Mouse (Mus musculus): Measurements from ENCODE around the gene Emc8. TPM values are rescaled to one million over a fixed set of nuclear protein-coding genes. Genes with fewer than 3 reads are reported as not detected.
A peak's percentile ranks its signal among the peaks of the same experiment; 100 is the strongest.

Emc8 gene
- total RNA-seq (2021) = 100 to 1,000 TPM; 113 to 117 TPM
- long read RNA-seq, experiment 1, full-length matches to known transcripts = 131 of 146 reads
- long read RNA-seq, experiment 1, partial matches to known transcripts = 0 of 146 reads
- long read RNA-seq, experiment 1, other reads (novel, unspliced or antisense) = 15 of 146 reads
- long read RNA-seq, experiment 2, full-length matches to known transcripts = 61 of 74 reads
- long read RNA-seq, experiment 2, partial matches to known transcripts = 0 of 74 reads
- long read RNA-seq, experiment 2, other reads (novel, unspliced or antisense) = 13 of 74 reads

DNA sequence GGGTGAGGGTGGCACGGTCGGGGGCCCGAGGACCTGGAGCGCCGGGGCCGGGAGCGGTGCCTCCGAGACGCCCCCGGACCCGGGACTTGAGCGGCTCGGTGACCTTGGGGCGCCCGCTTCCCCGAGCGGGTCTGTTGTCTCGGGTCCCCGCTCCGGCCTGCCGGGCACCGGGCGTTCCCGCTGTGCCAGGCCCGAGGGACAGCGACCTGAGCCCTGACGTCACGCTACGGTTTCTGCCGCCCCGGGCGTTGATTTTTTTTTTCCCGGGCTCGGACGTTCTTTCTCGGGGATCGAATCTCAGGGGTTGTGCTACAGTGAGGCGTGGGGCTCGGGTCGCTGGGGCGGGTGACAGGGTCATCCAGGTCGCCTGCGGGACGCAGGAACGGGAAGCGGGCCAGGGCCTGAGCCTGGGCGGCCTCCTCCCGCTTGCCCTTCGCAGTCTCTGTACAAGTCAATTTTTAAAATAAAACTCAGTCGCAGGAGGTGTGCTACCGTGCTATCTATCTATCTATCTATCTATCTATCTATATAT, at the start of gene Emc8:
TSS of gene Emc8 (minus strand) at position 200 of the 532 bp plus-strand sequence.
- no peak for DNase-seq

GRCm38 (mm10) chr8:120715996-120716680, 47.8 kb upstream of the Emc8 start:
- no peak for DNase-seq

- DNase-seq = no peak
These were observed 46.8 kb upstream of the Emc8 start for GRCm38 (mm10) chr8:120715200-120715599.

GRCm38 (mm10) chr8:120709176-120709575, 40.8 kb upstream of the Emc8 start:
- no peak for DNase-seq

GRCm38 (mm10) chr8:120706193-120706592, 37.8 kb upstream of the Emc8 start:
- no peak for DNase-seq

DNA sequence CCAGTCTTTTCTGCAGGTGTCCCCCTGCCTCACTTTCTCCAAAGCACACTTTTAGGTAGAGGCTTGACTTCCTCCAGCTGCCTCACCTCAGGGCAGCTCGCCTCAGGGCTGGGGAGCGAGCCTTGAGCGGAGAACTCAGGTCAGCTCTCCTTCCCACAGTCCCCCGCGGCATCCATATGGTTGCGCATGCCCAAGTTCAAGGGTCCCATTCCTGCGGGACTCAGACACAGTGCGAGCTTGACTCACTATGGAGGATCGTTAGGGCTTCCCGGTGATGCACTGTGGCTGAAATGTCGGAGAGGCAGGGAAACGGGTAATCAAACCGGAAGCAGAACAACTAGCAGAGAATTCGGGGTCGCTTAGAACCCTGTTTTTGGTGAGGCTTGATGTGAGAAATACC, 36.8 kb upstream of the Emc8 start:
- DNase-seq = no peak

GRCm38 (mm10) chr8:120704203-120704602, 35.8 kb upstream of the Emc8 start:
- no peak for DNase-seq

DNA sequence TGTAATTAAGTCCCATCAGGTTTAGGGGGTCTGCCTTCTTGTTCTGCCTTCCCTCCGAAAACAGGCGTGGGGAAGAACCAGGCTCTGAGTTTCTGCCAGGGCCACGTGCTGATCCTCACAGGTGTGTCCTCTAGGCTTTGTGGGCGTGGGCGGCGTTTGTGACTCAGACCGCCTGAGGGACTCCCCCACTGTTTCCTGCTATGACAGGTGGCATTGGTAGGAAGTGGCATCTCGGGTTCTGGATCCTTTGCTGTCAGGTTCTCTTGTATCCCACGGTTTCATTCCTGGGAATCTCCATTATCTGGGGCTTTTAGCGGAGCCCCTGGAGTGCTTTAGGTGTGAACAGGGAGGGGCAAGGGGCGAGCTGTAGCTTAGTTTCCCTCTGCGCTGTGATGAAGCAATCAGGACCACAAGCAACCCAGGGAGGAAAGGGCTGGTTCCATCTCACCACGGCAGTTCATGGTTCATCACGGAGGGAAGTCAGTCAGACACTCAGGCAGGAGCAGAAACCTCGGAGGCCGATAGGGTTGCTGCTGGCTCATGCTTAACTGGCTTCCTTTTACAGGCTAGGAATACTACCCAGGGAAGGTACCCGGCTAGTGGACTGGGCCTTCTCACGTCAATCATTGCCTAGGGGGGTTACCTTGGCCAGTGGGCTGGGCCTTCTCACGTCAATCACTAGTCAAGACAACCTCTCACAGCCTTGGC, 33.5 kb upstream of the Emc8 start:
- no peak for DNase-seq

DNA sequence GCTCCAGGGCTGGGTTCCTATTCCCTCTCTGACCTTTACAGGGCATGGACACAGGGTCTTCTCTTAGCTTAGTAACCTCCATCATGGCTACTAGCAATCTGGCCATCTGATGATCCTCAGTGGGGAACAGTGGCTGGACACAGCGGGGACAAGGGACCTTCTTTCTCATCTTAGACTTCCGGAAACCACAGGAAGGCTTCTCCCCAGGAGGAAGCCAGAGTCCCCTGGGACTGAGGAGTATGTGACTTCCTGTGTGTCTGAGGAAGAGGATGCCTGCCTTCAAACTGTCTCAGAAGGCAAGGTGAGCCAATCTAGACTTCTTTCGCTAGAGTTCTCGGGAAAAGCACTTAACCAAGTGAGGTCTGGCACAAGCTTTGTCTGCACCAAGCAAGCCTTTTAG, 31.7 kb upstream of the Emc8 start:
- no peak for DNase-seq

DNA sequence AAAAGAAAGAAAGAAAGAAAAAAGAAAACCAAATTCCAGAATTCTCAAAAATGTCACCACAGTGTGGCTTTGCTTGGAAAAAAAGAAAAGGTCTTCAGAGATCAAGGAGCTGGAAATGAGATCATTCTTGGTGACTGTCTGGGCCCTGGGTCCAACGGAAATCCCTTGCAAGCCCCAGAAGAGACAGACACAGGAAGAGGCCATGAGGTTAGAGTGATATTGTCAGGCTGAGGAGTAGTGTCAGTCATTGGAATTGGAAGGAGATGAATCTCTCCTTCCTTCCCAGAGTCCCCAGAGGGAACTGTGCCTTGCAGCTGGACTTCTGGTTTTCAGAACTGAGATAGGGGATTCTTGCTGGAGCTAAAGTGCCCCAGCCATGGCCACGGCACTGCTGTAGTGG, 31.2 kb upstream of the Emc8 start:
- no peak for DNase-seq

DNA sequence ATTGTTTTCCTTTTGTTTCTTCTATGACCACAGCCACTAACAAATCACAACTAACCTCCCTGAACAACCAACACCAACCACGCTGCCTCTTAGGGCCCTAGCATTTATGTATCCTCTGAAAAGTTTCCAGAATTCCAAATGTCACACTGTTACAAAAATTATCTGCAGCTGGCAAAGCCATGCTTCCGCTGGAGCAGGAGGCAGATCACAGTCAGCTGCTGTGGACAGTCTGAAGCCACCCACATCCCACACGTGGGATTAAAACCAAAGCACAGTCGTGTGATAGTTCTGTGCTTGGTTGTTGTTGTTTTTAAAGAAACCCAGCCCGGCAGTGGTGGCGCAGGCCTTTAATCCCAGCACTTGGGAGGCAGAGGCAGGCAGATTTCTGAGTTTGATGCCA, 30.7 kb upstream of the Emc8 start:
- DNase-seq = no peak

DNA sequence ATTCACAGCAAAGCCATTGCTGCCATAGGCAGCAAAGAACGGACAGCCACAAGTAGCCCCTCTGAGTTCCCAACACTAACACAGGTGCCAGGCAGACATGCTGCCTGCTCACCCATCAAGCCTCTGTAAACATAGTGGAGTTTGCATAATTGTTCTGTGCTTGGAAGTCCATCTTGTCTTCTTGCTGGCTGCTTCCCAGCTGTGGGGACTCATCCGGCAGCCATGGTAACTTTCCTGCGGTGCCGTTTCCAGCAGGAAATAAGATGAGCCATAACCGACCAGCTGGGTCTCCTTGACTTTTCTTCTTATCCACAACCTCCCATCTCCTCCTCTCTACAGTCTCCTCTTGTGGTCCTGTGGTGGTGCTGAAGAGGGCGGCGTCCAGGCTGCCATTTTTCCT, 30.1 kb upstream of the Emc8 start:
- DNase-seq = no peak

DNA sequence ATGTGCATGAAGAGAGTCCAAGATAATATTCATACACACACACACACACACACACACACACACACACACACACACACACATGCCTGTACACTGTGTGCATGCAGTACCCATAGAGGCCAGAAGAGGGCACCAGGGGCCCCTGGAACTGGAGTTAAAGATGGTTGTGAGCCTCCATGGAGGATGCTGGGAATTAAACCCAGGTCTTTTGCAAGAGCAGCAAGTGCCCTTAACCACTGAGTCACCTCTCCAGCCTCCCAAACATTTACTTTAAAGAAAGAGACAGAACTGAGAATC, 29.6 kb upstream of the Emc8 start:
- DNase-seq = no peak

DNA sequence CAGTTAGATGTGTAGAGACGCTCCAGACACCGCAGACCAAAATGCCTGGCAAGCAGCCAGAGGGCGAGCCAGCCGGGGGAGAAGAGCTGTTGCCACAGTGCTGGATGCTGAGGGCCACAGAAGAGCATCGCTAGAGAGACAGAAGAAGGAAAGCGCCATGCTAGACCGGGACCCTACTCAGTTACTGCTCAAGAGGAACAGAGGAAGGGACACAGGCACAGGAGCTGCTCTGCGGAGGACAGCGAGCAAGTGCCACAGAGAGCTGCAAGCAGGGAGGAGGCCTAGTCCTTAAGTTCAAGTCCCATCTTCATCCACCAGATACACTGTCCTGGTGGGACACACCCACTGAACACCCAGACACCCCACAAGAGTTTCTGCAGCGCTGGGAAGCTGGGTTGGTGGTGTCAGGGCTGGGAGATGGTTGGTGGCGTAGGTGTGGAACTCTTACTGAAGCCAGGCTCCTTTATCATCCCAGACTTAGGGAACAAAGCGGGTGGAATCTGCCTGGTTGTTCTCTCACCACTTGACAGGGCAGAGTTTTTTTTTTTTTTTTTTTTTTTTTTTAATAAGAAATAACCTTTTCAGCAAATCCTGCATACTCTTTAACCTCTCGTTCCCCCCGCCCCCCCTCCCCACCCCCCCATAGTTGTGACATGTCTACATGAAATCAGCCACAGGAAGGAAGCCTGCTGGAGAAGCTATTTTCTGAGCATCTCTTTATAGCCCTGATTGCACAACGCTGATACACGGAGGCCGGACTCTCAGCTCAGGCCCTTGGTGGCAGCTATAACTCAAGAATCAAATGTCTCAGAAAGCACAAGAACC, 29.0 kb upstream of the Emc8 start:
- DNase-seq = peak; percentile 61

DNA sequence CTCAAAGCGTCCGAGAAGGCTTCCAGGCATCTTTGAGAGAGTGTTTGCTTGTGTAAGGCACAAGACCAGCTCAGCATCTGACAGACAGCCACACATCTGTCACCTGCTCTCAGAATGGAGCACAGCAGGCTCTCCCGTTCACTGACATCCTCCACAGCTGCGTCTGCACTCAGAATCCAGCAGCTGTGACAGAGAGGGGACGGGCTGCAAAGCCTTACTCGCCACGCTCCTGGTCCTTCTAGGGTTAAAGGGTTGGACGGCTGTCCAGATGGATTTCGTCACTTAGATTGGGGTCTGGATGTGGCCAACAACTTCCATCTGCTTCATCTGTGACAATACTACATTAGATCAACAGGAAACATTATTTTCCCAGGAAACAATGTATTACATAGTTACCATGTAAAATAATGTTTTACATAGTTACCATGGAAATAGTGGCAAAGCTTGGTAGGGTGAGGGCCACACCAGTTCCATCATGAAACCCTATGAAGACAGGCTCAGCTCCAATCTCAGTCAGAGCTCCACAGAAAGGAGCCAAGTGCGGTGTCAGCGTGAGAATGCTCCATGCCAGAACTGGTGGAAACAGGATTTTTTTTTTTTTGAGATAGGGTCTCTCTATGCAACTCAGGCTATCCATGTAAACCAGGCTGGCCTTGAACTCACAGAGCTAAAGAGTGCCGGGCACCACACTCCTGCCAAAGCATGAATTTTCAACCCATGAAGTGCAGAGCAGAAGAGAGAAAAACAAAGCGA, 28.2 kb upstream of the Emc8 start:
- DNase-seq = no peak

- DNase-seq = peak; percentile 66
These were observed 25.6 kb upstream of the Emc8 start for GRCm38 (mm10) chr8:120693861-120694493.

GRCm38 (mm10) chr8:120692934-120693333, 24.6 kb upstream of the Emc8 start:
- no peak for DNase-seq

GRCm38 (mm10) chr8:120688511-120688910, 20.1 kb upstream of the Emc8 start:
- DNase-seq = no peak

DNA sequence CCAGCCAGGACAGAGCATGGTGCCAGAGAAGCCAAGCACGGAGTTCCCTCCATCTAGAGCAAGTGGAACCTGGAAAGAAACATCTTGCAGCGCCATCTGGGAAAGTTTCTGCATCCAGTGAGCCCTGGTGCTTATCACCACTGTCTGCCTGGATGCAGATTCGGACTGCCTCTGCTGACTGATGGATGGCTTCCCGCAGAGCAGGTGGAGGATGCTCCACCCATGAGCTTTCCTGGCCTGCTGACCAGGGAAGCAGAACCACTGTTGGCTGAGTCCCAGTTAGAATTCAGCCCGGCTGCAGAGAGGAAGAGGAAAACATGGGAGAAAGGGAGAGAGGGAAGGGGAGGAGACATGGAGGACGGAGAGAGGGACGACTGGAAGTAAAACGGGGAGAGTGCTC, 19.4 kb upstream of the Emc8 start:
- DNase-seq = no peak

GRCm38 (mm10) chr8:120686576-120686975, 18.2 kb upstream of the Emc8 start:
- peak; percentile 50 for DNase-seq

- peak; percentile 51 for DNase-seq
These were observed 17.7 kb upstream of the Emc8 start for GRCm38 (mm10) chr8:120686051-120686450.
